Mouse (Mus musculus) bone marrow, adult 2 months (tissue): ENCODE results near the gene Ago3.

ENCODE experiments used
- CTCF ChIP-seq: fragments of 200-500 bp; IDR thresholded peaks from 2 replicates; pipeline ENCODE4 v1.5.1; 2011; ENCODE audit warnings: low read length, control low read depth; ENCODE audit not compliant: control insufficient read depth, insufficient read depth
- POLR2A ChIP-seq: fragments of 200-500 bp; IDR thresholded peaks from 2 replicates; pipeline ENCODE4 v1.6.1; 2011; ENCODE audit warnings: low read depth, mild to moderate bottlenecking, control low read depth, low read length, borderline replicate concordance; ENCODE audit not compliant: control insufficient read depth

- TF ChIP-seq POLR2A (no peak), CTCF (peak; percentile 76)
Measured at GRCm38 (mm10) chr4:126309922-126310309, 119.4 kb downstream of the Ago3 start.
